Mouse (Mus musculus): ENCODE measurements around the gene Slk. TPM values are rescaled to one million over a fixed set of nuclear protein-coding genes. Genes with fewer than 3 reads are reported as not detected.
A peak's percentile ranks its signal among the peaks of the same experiment; 100 is the strongest.

Gene Slk
- polyA plus RNA-seq, 1 experiment from 2014 or later: 5.4 TPM

DNA sequence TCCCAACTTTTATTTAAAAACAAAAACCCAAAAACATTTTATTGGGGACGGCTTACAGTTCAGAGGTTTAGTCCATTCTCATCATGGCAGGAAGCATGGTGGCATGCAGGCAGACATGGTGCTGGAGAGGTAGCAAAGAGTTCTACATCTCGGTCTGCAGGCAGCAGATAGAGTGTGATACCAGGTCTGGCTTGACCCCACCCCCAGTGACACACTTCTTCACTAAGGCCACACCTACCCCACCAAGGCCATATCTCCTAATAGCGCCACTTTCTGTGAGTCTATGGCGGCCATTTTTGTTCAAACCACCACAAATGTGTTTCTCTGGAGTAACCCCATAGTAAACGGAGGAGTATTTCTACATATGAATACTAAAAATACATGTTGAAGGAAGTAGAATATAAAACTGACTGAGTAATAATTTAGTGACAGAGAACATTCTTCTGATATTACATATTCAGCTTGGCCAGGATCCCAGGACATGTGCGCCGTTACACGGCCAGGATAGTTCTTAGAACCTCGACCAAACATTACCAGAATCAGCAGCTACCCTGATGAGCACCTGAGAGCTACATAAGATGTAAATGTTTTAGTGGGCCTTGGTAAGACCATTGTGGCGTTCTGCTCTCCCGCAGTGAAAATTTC is 30.9 kb upstream of the Slk start:
- peak; percentile 73 for ATAC-seq (ENCODE audit: insufficient read depth)
- no peaks in the 10 kb centered on the region for H3K27me3 ChIP-seq

GRCm38 (mm10) chr19:47549174-47549573 is 30.3 kb upstream of the Slk start:
- Histone ChIP-seq H3K4me3 (replicated peaks) (no peak overlapping the region), H3K4me1 (replicated peaks) (no peaks in the 10 kb centered on the region; the same call in 1 of the 2 replicates), H3K9ac (no peak overlapping the region), H3K9me3 (replicated peaks) (no peaks in the 10 kb centered on the region), H3K27ac (replicated peaks) (no peak overlapping the region), H3K27me3 (no peaks in the 10 kb centered on the region), H3K4me2 (no peak overlapping the region), H3K36me3 (replicated peaks) (no peaks in the 10 kb centered on the region)
- no peak for ATAC-seq (ENCODE audit: insufficient read depth)
- 77% methylated on average over 9 of the region's 9 CpGs for WGBS (ENCODE audit: insufficient replicate concordance)

More for the DNA sequence above, 30.9 kb upstream of the Slk start:
- Histone ChIP-seq H3K36me3 (replicated peaks) (no peaks in the 10 kb centered on the region), H3K9ac (no peak overlapping the region), H3K9me3 (replicated peaks) (no peaks in the 10 kb centered on the region), H3K4me1 (replicated peaks) (no peaks in the 10 kb centered on the region; the same call in 1 of the 2 replicates), H3K27ac (replicated peaks) (no peak overlapping the region), H3K4me3 (replicated peaks) (no peak overlapping the region), H3K4me2 (no peak overlapping the region)
- WGBS (ENCODE audit: insufficient replicate concordance): 76% methylated on average over 11 of the region's 11 CpGs

- no peak overlapping the region for H3K4me3 ChIP-seq (replicated peaks)
- H3K27ac ChIP-seq (replicated peaks): no peak overlapping the region
- H3K4me2 ChIP-seq: no peak overlapping the region
- H3K4me1 ChIP-seq (replicated peaks): no peaks in the 10 kb centered on the region; the same call in 1 of the 2 replicates
- no peak overlapping the region for H3K9ac ChIP-seq
- no peak for ATAC-seq (ENCODE audit: insufficient read depth)
- no peaks in the 10 kb centered on the region for H3K9me3 ChIP-seq (replicated peaks)
- no peaks in the 10 kb centered on the region for H3K36me3 ChIP-seq (replicated peaks)
- WGBS (ENCODE audit: insufficient replicate concordance): 67% methylated on average over 4 of the region's 4 CpGs
- H3K27me3 ChIP-seq: no peaks in the 10 kb centered on the region
Measured at GRCm38 (mm10) chr19:47549584-47549983, 29.9 kb upstream of the Slk start.

- H3K27ac ChIP-seq (replicated peaks): no peak overlapping the region
- WGBS (ENCODE audit: insufficient replicate concordance): 80% methylated on average over 5 of the region's 5 CpGs
Measured at GRCm38 (mm10) chr19:47559145-47559544, 20.3 kb upstream of the Slk start.

GRCm38 (mm10) chr19:47559751-47560512 is 19.5 kb upstream of the Slk start:
- no peak for ATAC-seq (ENCODE audit: insufficient read depth)
- H3K9me3 ChIP-seq (replicated peaks): no peaks in the 10 kb centered on the region
- no peak overlapping the region for H3K4me3 ChIP-seq (replicated peaks)
- no peaks in the 10 kb centered on the region for H3K27me3 ChIP-seq
- H3K9ac ChIP-seq: no peak overlapping the region
- 57% methylated on average over 14 of the region's 14 CpGs for WGBS (ENCODE audit: insufficient replicate concordance)
- H3K27ac ChIP-seq (replicated peaks): no peak overlapping the region
- H3K4me2 ChIP-seq: peak overlapping the region; percentile 43; the same call in 1 of the 2 replicates
- peaks cover 18% of the 10 kb centered on the region for H3K4me1 ChIP-seq (replicated peaks)
- H3K36me3 ChIP-seq (replicated peaks): no peaks in the 10 kb centered on the region

More at GRCm38 (mm10) chr19:47559145-47559544, 20.3 kb upstream of the Slk start:
- no peak overlapping the region for H3K9ac ChIP-seq
- no peak for ATAC-seq (ENCODE audit: insufficient read depth)
- H3K36me3 ChIP-seq (replicated peaks): no peaks in the 10 kb centered on the region
- H3K4me3 ChIP-seq (replicated peaks): no peak overlapping the region
- no peak overlapping the region for H3K4me2 ChIP-seq
- H3K4me1 ChIP-seq (replicated peaks): peaks cover 18% of the 10 kb centered on the region
- H3K9me3 ChIP-seq (replicated peaks): no peaks in the 10 kb centered on the region
- H3K27me3 ChIP-seq: no peaks in the 10 kb centered on the region

- Histone ChIP-seq H3K4me3 (replicated peaks) (no peak overlapping the region), H3K36me3 (replicated peaks) (no peaks in the 10 kb centered on the region), H3K4me1 (replicated peaks) (peaks cover 22% of the 10 kb centered on the region), H3K27ac (replicated peaks) (0 out of 2 replicates have a peak overlapping the region, but pooled peaks have one; percentile 24), H3K27me3 (no peaks in the 10 kb centered on the region), H3K4me2 (peak overlapping the region; percentile 43), H3K9me3 (replicated peaks) (no peaks in the 10 kb centered on the region), H3K9ac (no peak overlapping the region; the same call in 1 of the 2 replicates)
- peak; percentile 83 for ATAC-seq (ENCODE audit: insufficient read depth)
- 33% methylated on average over 12 of the region's 12 CpGs for WGBS (ENCODE audit: insufficient replicate concordance)
Measured at GRCm38 (mm10) chr19:47560544-47561161, 18.8 kb upstream of the Slk start.

DNA sequence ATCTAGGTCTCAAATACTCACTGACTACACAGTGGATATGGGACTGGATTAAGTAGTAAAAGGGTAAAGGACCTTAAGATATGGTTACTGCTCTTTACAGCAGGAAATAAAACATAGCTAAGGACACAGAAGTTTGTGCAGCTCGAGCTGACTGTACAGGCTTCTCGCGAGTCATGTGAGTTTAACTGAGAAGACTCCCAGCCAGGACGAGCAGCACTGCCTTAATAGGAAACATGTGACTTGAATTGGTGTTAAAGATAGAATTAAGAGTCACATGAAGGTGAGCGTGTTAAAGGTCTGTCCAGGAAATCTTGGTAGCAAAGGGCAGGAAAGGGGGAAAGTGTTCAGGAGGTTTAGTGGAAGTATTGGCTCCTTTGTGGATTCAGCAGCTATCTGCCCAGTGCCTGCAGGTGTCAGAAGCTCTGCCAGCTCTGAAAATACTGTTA is 17.5 kb upstream of the Slk start:
- Histone ChIP-seq H3K9ac (no peak overlapping the region), H3K4me1 (replicated peaks) (peaks cover 33% of the 10 kb centered on the region), H3K9me3 (replicated peaks) (no peaks in the 10 kb centered on the region), H3K4me3 (replicated peaks) (no peak overlapping the region), H3K27me3 (no peaks in the 10 kb centered on the region), H3K4me2 (no peak overlapping the region), H3K36me3 (replicated peaks) (no peaks in the 10 kb centered on the region), H3K27ac (replicated peaks) (no peak overlapping the region)
- 55% methylated on average over 5 of the region's 5 CpGs for WGBS (ENCODE audit: insufficient replicate concordance)
- no peak for ATAC-seq (ENCODE audit: insufficient read depth)

DNA sequence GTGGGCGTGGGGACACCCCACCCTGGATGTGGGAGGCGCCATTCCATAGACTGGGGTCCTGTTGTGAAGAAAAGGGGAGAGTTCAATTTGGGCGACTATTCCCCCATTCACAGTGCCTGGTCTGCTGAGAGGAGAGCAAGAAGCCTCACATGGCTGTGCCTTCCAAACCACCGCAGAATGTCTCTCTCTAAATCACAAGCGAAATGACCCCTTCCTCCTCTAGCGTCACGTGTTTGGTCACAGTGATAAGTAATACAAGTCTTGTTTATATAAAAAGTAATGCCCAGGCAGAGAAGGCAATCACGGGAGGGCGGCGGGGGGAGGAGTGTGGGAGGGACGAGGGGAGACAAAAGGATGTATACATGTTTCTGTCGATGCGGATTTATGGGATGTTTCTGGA is 15.8 kb upstream of the Slk start:
- Histone ChIP-seq H3K9me3 (replicated peaks) (no peaks in the 10 kb centered on the region), H3K27ac (replicated peaks) (no peak overlapping the region), H3K4me1 (replicated peaks) (peaks cover 33% of the 10 kb centered on the region), H3K4me2 (no peak overlapping the region), H3K9ac (no peak overlapping the region), H3K4me3 (replicated peaks) (no peak overlapping the region), H3K27me3 (no peaks in the 10 kb centered on the region), H3K36me3 (replicated peaks) (no peaks in the 10 kb centered on the region)
- 56% methylated on average over 13 of the region's 13 CpGs for WGBS (ENCODE audit: insufficient replicate concordance)
- no peak for ATAC-seq (ENCODE audit: insufficient read depth)

GRCm38 (mm10) chr19:47565031-47565654 is 14.3 kb upstream of the Slk start:
- ATAC-seq (ENCODE audit: insufficient read depth): no peak
- H3K27ac ChIP-seq (replicated peaks): no peak overlapping the region
- no peaks in the 10 kb centered on the region for H3K36me3 ChIP-seq (replicated peaks)
- H3K4me3 ChIP-seq (replicated peaks): no peak overlapping the region
- H3K27me3 ChIP-seq: no peaks in the 10 kb centered on the region; the same call in 1 of the 2 replicates
- no peak overlapping the region for H3K4me2 ChIP-seq
- H3K4me1 ChIP-seq (replicated peaks): peaks cover 26% of the 10 kb centered on the region
- no peaks in the 10 kb centered on the region for H3K9me3 ChIP-seq (replicated peaks)
- no peak overlapping the region for H3K9ac ChIP-seq
- 75% methylated on average over 17 of the region's 17 CpGs for WGBS (ENCODE audit: insufficient replicate concordance)

- H3K36me3 ChIP-seq (replicated peaks): no peaks in the 10 kb centered on the region
- H3K27ac ChIP-seq (replicated peaks): no peak overlapping the region
- ATAC-seq (ENCODE audit: insufficient read depth): no peak
- no peak overlapping the region for H3K9ac ChIP-seq
- no peaks in the 10 kb centered on the region for H3K9me3 ChIP-seq (replicated peaks)
- no peak overlapping the region for H3K4me3 ChIP-seq (replicated peaks)
- no peaks in the 10 kb centered on the region; the same call in 1 of the 2 replicates for H3K27me3 ChIP-seq
- peaks cover 18% of the 10 kb centered on the region for H3K4me1 ChIP-seq (replicated peaks)
- H3K4me2 ChIP-seq: no peak overlapping the region
- 72% methylated on average over 8 of the region's 8 CpGs for WGBS (ENCODE audit: insufficient replicate concordance)
Measured at GRCm38 (mm10) chr19:47565994-47566393, 13.5 kb upstream of the Slk start.

DNA sequence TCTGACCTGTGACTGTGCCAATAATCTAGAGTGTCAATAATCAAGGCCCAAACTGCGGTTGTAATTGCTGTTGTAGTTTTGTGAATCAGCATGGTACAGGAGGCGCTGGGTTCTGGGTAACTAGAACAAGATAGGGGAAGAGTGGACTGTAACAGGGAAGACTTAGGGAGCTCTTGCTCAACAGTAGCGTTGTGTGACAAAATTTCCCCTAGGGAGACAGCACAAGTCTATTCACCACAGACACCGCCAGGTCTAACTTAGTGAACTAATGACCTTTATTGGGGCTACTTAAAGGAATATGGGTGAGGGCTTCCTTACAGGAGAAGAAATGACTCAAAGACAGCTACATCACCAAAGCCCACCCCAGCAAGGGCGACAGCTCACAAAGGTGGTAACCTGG is 9.4 kb upstream of the Slk start:
- WGBS (ENCODE audit: insufficient replicate concordance): 72% methylated on average over 5 of the region's 5 CpGs

More for the DNA sequence above, 9.4 kb upstream of the Slk start:
- no peaks in the 10 kb centered on the region for H3K36me3 ChIP-seq (replicated peaks)
- H3K27ac ChIP-seq (replicated peaks): no peak overlapping the region
- H3K9me3 ChIP-seq (replicated peaks): no peaks in the 10 kb centered on the region
- H3K27me3 ChIP-seq: no peaks in the 10 kb centered on the region; the same call in 1 of the 2 replicates
- H3K4me3 ChIP-seq (replicated peaks): no peak overlapping the region
- peaks cover 15% of the 10 kb centered on the region for H3K4me1 ChIP-seq (replicated peaks)
- no peak overlapping the region for H3K4me2 ChIP-seq
- H3K9ac ChIP-seq: no peak overlapping the region
- ATAC-seq (ENCODE audit: insufficient read depth): no peak
